Mouse (Mus musculus) CD4-positive, CD25-positive, alpha-beta regulatory T cell, adult 9 weeks (primary cell): ENCODE measurements around the gene Gm21977. TPM values are rescaled to one million over a fixed set of nuclear protein-coding genes. Genes with fewer than 3 reads are reported as not detected.

Experiments used
- polyA plus RNA-seq: library from polyadenylated mRNA; unstranded; fragments of 100-300 nt; shearing (Covaris generic); gene quantifications from one replicate; pipeline ENCODE4 v1.2.1, GENCODE M21; 2017

Gene Gm21977
- polyA plus RNA-seq = not detected

GRCm38 (mm10) chr14:42853377-42853776 is at the start of gene Gm21977:
TSS of gene Gm21977 (minus strand) at chr14:42853477.

Other genes with a start within 250 kb of the Gm21977 start
- gene Gm3633, start 211.6 kb downstream of the Gm21977 start, polyA plus RNA-seq = not detected
- not detected for gene Gm10378, start 197.5 kb downstream of the Gm21977 start, polyA plus RNA-seq
- gene Gm3015, start 84.7 kb downstream of the Gm21977 start, polyA plus RNA-seq = not detected
- not detected for gene Gm10377, start 55.5 kb downstream of the Gm21977 start, polyA plus RNA-seq
- not detected for gene Gm8082, start 140.1 kb upstream of the Gm21977 start, polyA plus RNA-seq
- gene Gm10376, start 162.2 kb upstream of the Gm21977 start, polyA plus RNA-seq = not detected
- gene Gm8094, start 223.2 kb upstream of the Gm21977 start, polyA plus RNA-seq = not detected
- gene Gm8104, start 247.1 kb upstream of the Gm21977 start, polyA plus RNA-seq = not detected